Mouse (Mus musculus) kidney, embryonic 15.5 days (tissue): ENCODE measurements around the gene Nlrp9c. TPM values are rescaled to one million over a fixed set of nuclear protein-coding genes. Genes with fewer than 3 reads are reported as not detected.
"Not testable (repeated sequence)": the region's sequence is repeated elsewhere in the genome, so short reads cannot be mapped to it uniquely, and the experiment has no call there.

ENCODE experiments used
- ATAC-seq: fragments of 200-750 bp; cut with Nextera tagmentation; replicated peaks from 2 replicates; pipeline ENCODE4 v1.8.0; 2017; ENCODE audit warnings: moderate TSS enrichment; ENCODE audit not compliant: low FRiP score
- H3K27ac ChIP-seq: fragments of 300-500 bp; sonication (generic); 2 replicates; pipeline ENCODE4 v1.5.1; 2015; ENCODE audit warnings: mild to moderate bottlenecking, inconsistent platforms
- H3K27me3 ChIP-seq: fragments of 300-500 bp; sonication (generic); 2 replicates; pipeline ENCODE4 v1.6.1; 2015; ENCODE audit warnings: inconsistent platforms
- H3K36me3 ChIP-seq: fragments of 300-500 bp; sonication (generic); 2 replicates; pipeline ENCODE4 v1.6.1; 2015; ENCODE audit warnings: inconsistent platforms
- H3K4me1 ChIP-seq: fragments of 300-500 bp; sonication (generic); 2 replicates; pipeline ENCODE4 v1.6.1; 2015; ENCODE audit warnings: inconsistent platforms
- H3K4me2 ChIP-seq: fragments of 300-500 bp; sonication (generic); 2 replicates; pipeline ENCODE4 v1.6.1; 2015; ENCODE audit warnings: moderate library complexity, mild to moderate bottlenecking, inconsistent platforms
- H3K4me3 ChIP-seq: fragments of 300-500 bp; sonication (generic); replicated peaks from 2 replicates; pipeline ENCODE4 v1.5.1; 2015; ENCODE audit warnings: mild to moderate bottlenecking, inconsistent platforms
- H3K9ac ChIP-seq: fragments of 300-500 bp; sonication (generic); 2 replicates; pipeline ENCODE4 v1.6.1; 2015; ENCODE audit warnings: mild to moderate bottlenecking, inconsistent platforms
- H3K9me3 ChIP-seq: fragments of 300-500 bp; sonication (generic); replicated peaks from 2 replicates; pipeline ENCODE4 v1.6.1; 2016; ENCODE audit warnings: inconsistent platforms
- WGBS: fragments of 180-500 bp; shearing (Covaris S2); methylation state at CpG from one replicate; pipeline ENCODE4 v1.1.7; 2015; ENCODE audit warnings: mixed read lengths; 5-methylcytosine and 5-hydroxymethylcytosine counted together
- polyA plus RNA-seq: library from polyadenylated mRNA; unstranded; fragments of >200 nt; fragmentation: Nextera tagmentation; extraction: Ambion mirVana; gene quantifications from 2 replicates; pipeline ENCODE4 v1.2.1, GENCODE M21; 2015

Gene Nlrp9c
- polyA plus RNA-seq: not detected in 2 replicates

- not testable (repeated sequence) for H3K9me3 ChIP-seq, H3K27me3 ChIP-seq, H3K36me3 ChIP-seq, H3K27ac ChIP-seq, H3K4me2 ChIP-seq, H3K4me3 ChIP-seq, H3K9ac ChIP-seq, H3K4me1 ChIP-seq, ATAC-seq
- 63% methylated on average over 2 of the region's 2 CpGs for WGBS
These were observed at the start of gene Nlrp9c for GRCm38 (mm10) chr7:26403600-26403999. TSS of gene Nlrp9c (minus strand) at chr7:26403700.

- Histone ChIP-seq H3K9me3 (no peaks in the 10 kb centered on the region), H3K27me3 (no peaks in the 10 kb centered on the region), H3K36me3 (no peaks in the 10 kb centered on the region), H3K9ac (no peak within 1 kb of the TSS), H3K4me3 (no peak within 1 kb of the TSS), H3K4me1 (no peaks in the 10 kb centered on the region), H3K27ac (no peak within 1 kb of the TSS), H3K4me2 (no peak within 1 kb of the TSS)
- no peak for ATAC-seq
- 84% methylated on average over 5 of the region's 5 CpGs for WGBS
These were observed 31.3 kb upstream of the Nlrp9c start, which contains the start of gene Nlrp4a for GRCm38 (mm10) chr7:26434813-26435212. TSS of gene Nlrp4a (plus strand) at chr7:26435113.

GRCm38 (mm10) chr7:26391811-26392210 is 11.7 kb downstream of the Nlrp9c start:
- 87% methylated on average over 6 of the region's 6 CpGs for WGBS

GRCm38 (mm10) chr7:26391137-26391536 is 12.4 kb downstream of the Nlrp9c start:
- H3K4me1 ChIP-seq, H3K27me3 ChIP-seq, ATAC-seq, H3K4me3 ChIP-seq, H3K27ac ChIP-seq, H3K36me3 ChIP-seq, H3K4me2 ChIP-seq, H3K9ac ChIP-seq, H3K9me3 ChIP-seq: not testable (repeated sequence)
- 80% methylated on average over 2 of the region's 2 CpGs for WGBS

More at GRCm38 (mm10) chr7:26391811-26392210, 11.7 kb downstream of the Nlrp9c start:
- H3K4me2 ChIP-seq, H3K9me3 ChIP-seq, ATAC-seq, H3K9ac ChIP-seq, H3K27ac ChIP-seq, H3K4me3 ChIP-seq, H3K4me1 ChIP-seq, H3K36me3 ChIP-seq, H3K27me3 ChIP-seq: not testable (repeated sequence)

- H3K27ac ChIP-seq, H3K4me3 ChIP-seq, H3K4me2 ChIP-seq, ATAC-seq, H3K9me3 ChIP-seq, H3K36me3 ChIP-seq, H3K27me3 ChIP-seq, H3K9ac ChIP-seq, H3K4me1 ChIP-seq: not testable (repeated sequence)
- WGBS: 86% methylated on average over 5 of the region's 5 CpGs
These were observed 16.8 kb downstream of the Nlrp9c start for GRCm38 (mm10) chr7:26386691-26387090.

- Histone ChIP-seq H3K4me2 (no peak overlapping the region), H3K4me1 (no peaks in the 10 kb centered on the region), H3K4me3 (no peak overlapping the region), H3K9me3 (no peaks in the 10 kb centered on the region), H3K27ac (no peak overlapping the region), H3K36me3 (no peaks in the 10 kb centered on the region), H3K9ac (no peak overlapping the region), H3K27me3 (no peaks in the 10 kb centered on the region)
- 92% methylated on average over 1 of the region's 1 CpGs for WGBS
- no peak for ATAC-seq
These were observed 22.7 kb downstream of the Nlrp9c start for GRCm38 (mm10) chr7:26380807-26381206.

GRCm38 (mm10) chr7:26373221-26373620 is 30.3 kb downstream of the Nlrp9c start:
- WGBS: 86% methylated on average over 5 of the region's 5 CpGs
- H3K9me3 ChIP-seq, H3K4me1 ChIP-seq, H3K27me3 ChIP-seq, H3K4me3 ChIP-seq, ATAC-seq, H3K27ac ChIP-seq, H3K9ac ChIP-seq, H3K4me2 ChIP-seq, H3K36me3 ChIP-seq: not testable (repeated sequence)

- not testable (repeated sequence) for H3K27ac ChIP-seq, H3K4me2 ChIP-seq, H3K36me3 ChIP-seq, H3K9me3 ChIP-seq, ATAC-seq, H3K27me3 ChIP-seq, H3K4me3 ChIP-seq, H3K9ac ChIP-seq, H3K4me1 ChIP-seq
- WGBS: 92% methylated on average over 6 of the region's 6 CpGs
These were observed 46.8 kb downstream of the Nlrp9c start for GRCm38 (mm10) chr7:26356719-26357118.

GRCm38 (mm10) chr7:26352258-26352657 is 51.2 kb downstream of the Nlrp9c start:
- H3K4me2 ChIP-seq, H3K27ac ChIP-seq, H3K9me3 ChIP-seq, H3K4me1 ChIP-seq, H3K36me3 ChIP-seq, H3K4me3 ChIP-seq, H3K27me3 ChIP-seq, ATAC-seq, H3K9ac ChIP-seq: not testable (repeated sequence)
- WGBS: 71% methylated on average over 3 of the region's 3 CpGs

GRCm38 (mm10) chr7:26350177-26350576 is 53.3 kb downstream of the Nlrp9c start:
- not testable (repeated sequence) for H3K9me3 ChIP-seq, H3K4me2 ChIP-seq, H3K36me3 ChIP-seq, H3K27me3 ChIP-seq, ATAC-seq, H3K4me1 ChIP-seq, H3K4me3 ChIP-seq, H3K27ac ChIP-seq, H3K9ac ChIP-seq

- WGBS: 68% methylated on average over 3 of the region's 3 CpGs
- H3K9ac ChIP-seq, H3K4me3 ChIP-seq, H3K27me3 ChIP-seq, H3K4me2 ChIP-seq, H3K9me3 ChIP-seq, H3K4me1 ChIP-seq, H3K27ac ChIP-seq, ATAC-seq, H3K36me3 ChIP-seq: not testable (repeated sequence)
These were observed 83.1 kb downstream of the Nlrp9c start for GRCm38 (mm10) chr7:26320361-26320760.

GRCm38 (mm10) chr7:26315809-26316208 is 87.7 kb downstream of the Nlrp9c start:
- WGBS: 88% methylated on average over 4 of the region's 4 CpGs
- not testable (repeated sequence) for H3K4me3 ChIP-seq, H3K9me3 ChIP-seq, H3K4me1 ChIP-seq, H3K36me3 ChIP-seq, H3K27me3 ChIP-seq, H3K9ac ChIP-seq, ATAC-seq, H3K4me2 ChIP-seq, H3K27ac ChIP-seq

GRCm38 (mm10) chr7:26315194-26315593 is 88.3 kb downstream of the Nlrp9c start:
- H3K27ac ChIP-seq, H3K9me3 ChIP-seq, ATAC-seq, H3K4me3 ChIP-seq, H3K4me2 ChIP-seq, H3K27me3 ChIP-seq, H3K4me1 ChIP-seq, H3K36me3 ChIP-seq, H3K9ac ChIP-seq: not testable (repeated sequence)
- 83% methylated on average over 2 of the region's 2 CpGs for WGBS
